Mouse (Mus musculus): ENCODE measurements around the gene Olfr1411. TPM values are rescaled to one million over a fixed set of nuclear protein-coding genes. Genes with fewer than 3 reads are reported as not detected.

Gene Olfr1411
- total and polyA plus RNA-seq, 3 experiments = not detected

DNA sequence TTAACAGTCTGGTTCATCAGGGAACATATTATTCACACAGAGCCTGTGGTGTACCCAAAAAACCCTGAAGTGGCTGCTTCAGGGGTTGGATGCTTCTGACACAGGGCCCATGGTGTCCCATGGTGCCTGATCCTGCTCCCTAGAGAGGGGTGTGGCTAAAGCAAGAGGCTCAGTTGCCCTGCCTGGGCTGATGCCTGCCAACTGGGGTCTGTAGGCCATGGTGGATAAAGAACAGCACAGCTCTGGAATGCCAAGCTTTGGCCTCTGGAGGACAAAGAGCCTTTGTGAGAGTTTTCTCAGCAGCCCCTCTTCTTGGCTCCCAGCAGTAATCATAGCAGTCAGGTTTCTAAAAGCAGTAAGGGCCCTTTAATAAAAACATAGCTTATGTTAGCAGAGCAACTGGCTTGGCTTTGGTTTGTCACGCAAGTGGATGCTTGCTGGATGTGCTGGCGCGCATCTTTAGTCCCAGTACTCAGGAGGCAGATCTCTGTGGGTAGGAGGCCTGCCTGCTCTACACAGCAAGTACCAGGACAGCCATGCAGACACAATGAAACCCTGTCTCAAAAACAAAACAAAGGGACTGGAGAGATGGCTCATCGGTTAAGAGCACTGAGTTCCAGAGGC is 40.9 kb downstream of the Olfr1411 start:
- TF ChIP-seq ZNF384 (IDR thresholded peaks at IDR 0.05; ENCODE audit: low read depth, low read length) (no peak), USF1 (IDR thresholded peaks at IDR 0.05; ENCODE audit: low read depth, low read length) (no peak), MXI1 (IDR thresholded peaks at IDR 0.05; ENCODE audit: low read depth, low read length) (no peak), UBTF (IDR thresholded peaks at IDR 0.05; ENCODE audit: low read depth, low read length) (no peak), MEF2A (IDR thresholded peaks at IDR 0.05; ENCODE audit: borderline replicate concordance, low read depth, low read length) (no peak), CTCF (conservative IDR thresholded peaks at IDR 0.05 in 1 of 2, IDR thresholded peaks at IDR 0.05 in 1 of 2; ENCODE audit: low read depth in 2 of 2, low read length in 2 of 2) (no peak), MAX (IDR thresholded peaks at IDR 0.05; ENCODE audit: low read length) (no peak), RAD21 (IDR thresholded peaks at IDR 0.05; ENCODE audit: low read depth, low read length) (no peak), MAFK (IDR thresholded peaks at IDR 0.05; ENCODE audit: insufficient replicate concordance, low read length) (no peak), MAZ (IDR thresholded peaks at IDR 0.05; ENCODE audit: low read depth, low read length) (no peak), GABPA (IDR thresholded peaks at IDR 0.05; ENCODE audit: insufficient replicate concordance, low read depth, low read length) (no peak), POLR2A (IDR thresholded peaks at IDR 0.05; ENCODE audit: low read depth, low read length) (no peak)
- Histone ChIP-seq H3K9me3 (replicated peaks; ENCODE audit: low read length) (no peaks in the 10 kb centered on the region), H3K4me3 (replicated peaks in 1 of 3; ENCODE audit: low read depth in 2 of 3, low read length in 2 of 3, poor library complexity in 1 of 3) (no peak overlapping the region), H3K4me1 (ENCODE audit: control insufficient read depth in 1 of 2, insufficient read depth in 2 of 2) (peaks cover 1 to 7% of the 10 kb centered on the region in 2 experiments; a peak in 3 of 4 replicates), H3K27ac (ENCODE audit: insufficient read depth, low read depth) (no peak overlapping the region), H3K9ac (ENCODE audit: insufficient read depth, low read depth) (no peak overlapping the region), H3K79me2 (replicated peaks; ENCODE audit: control insufficient read depth, extremely low read depth, insufficient read depth, poor library complexity, severe bottlenecking) (0 out of 2 replicates have a peak, but pooled peaks cover 3% of the 10 kb centered on the region), H3K27me3 (replicated peaks) (peaks cover 13% of the 10 kb centered on the region), H3K36me3 (replicated peaks in 1 of 2; ENCODE audit: control insufficient read depth in 1 of 2, insufficient read depth in 1 of 2, low read length in 1 of 2) (peaks cover 35 to 54% of the 10 kb centered on the region in 2 experiments), H3K4me2 (ENCODE audit: insufficient read depth, low read depth, poor library complexity, severe bottlenecking) (no peak overlapping the region)
- DNase-seq (ENCODE audit: extremely low read depth) = no peak
- dilution Hi-C loops (cut with MboI; ENCODE audit: extremely low pct_ligation_motif_present, extremely low pct_unique_long_range_greater_than_20kb, low sequenced_read_pairs) (no loop called here), in situ Hi-C loops (cut with MboI; ENCODE audit: low pct_ligation_motif_present, low pct_unique_long_range_greater_than_20kb, low sequenced_read_pairs) (no loop called here)

DNA sequence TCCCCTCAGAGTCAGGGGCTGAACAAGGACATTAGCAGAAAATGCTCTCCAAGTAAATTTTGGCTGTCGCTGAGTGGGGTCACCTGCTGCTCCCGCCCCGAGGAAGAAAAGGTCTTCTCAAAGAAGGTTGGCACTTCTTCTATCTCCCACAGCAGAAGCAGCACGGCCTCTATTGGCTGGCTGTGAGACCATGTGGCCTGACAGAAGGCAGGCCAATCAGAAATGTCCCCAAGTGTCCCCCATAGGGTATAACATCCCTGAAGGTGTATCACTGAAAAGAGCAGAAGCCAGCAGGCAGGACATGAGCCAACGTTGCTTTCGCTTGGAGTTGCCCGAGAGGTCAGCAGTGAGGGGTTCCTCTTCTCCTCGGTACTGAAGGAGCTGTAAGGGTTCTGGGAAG is 41.8 kb downstream of the Olfr1411 start:
- in situ Hi-C loops (cut with MboI; ENCODE audit: low pct_ligation_motif_present, low pct_unique_long_range_greater_than_20kb, low sequenced_read_pairs) (no loop called here), dilution Hi-C loops (cut with MboI; ENCODE audit: extremely low pct_ligation_motif_present, extremely low pct_unique_long_range_greater_than_20kb, low sequenced_read_pairs) (no loop called here)
- Histone ChIP-seq H3K4me2 (ENCODE audit: insufficient read depth, low read depth, poor library complexity, severe bottlenecking) (no peak overlapping the region), H3K36me3 (replicated peaks in 1 of 2; ENCODE audit: control insufficient read depth in 1 of 2, insufficient read depth in 1 of 2, low read length in 1 of 2) (peaks cover 35 to 56% of the 10 kb centered on the region in 2 experiments), H3K9ac (ENCODE audit: insufficient read depth, low read depth) (no peak overlapping the region), H3K79me2 (replicated peaks; ENCODE audit: control insufficient read depth, extremely low read depth, insufficient read depth, poor library complexity, severe bottlenecking) (peaks cover 12% of the 10 kb centered on the region), H3K9me3 (replicated peaks; ENCODE audit: low read length) (no peaks in the 10 kb centered on the region), H3K4me1 (ENCODE audit: control insufficient read depth in 1 of 2, insufficient read depth in 2 of 2) (peaks cover 8 to 16% of the 10 kb centered on the region in 2 experiments), H3K4me3 (replicated peaks in 1 of 3; ENCODE audit: low read depth in 2 of 3, low read length in 2 of 3, poor library complexity in 1 of 3) (no peak overlapping the region), H3K27me3 (replicated peaks) (peaks cover 5% of the 10 kb centered on the region), H3K27ac (ENCODE audit: insufficient read depth, low read depth) (no peak overlapping the region)
- no peak for DNase-seq (ENCODE audit: extremely low read depth)
- no peak for TF ChIP-seq TCF12 (IDR thresholded peaks at IDR 0.05; ENCODE audit: low read depth, low read length)
- no peak for TF ChIP-seq ZKSCAN1 (IDR thresholded peaks at IDR 0.05; ENCODE audit: borderline replicate concordance, low read depth, low read length)
- no peak for TF ChIP-seq JUN (IDR thresholded peaks at IDR 0.05; ENCODE audit: insufficient read depth, low read depth, low read length)
- no peak for TF ChIP-seq RAD21 (IDR thresholded peaks at IDR 0.05; ENCODE audit: low read depth, low read length)
- TF ChIP-seq HCFC1 (IDR thresholded peaks at IDR 0.05; ENCODE audit: low read depth, low read length) = no peak
- TF ChIP-seq ETS1 (conservative IDR thresholded peaks at IDR 0.05; ENCODE audit: low read depth, low read length) = no peak
- TF ChIP-seq TBP (conservative IDR thresholded peaks at IDR 0.05; ENCODE audit: low read depth, low read length) = no peak
- no peak for TF ChIP-seq ELF1 (IDR thresholded peaks at IDR 0.05; ENCODE audit: low read depth, low read length)
- no peak for TF ChIP-seq PAX5 (IDR thresholded peaks at IDR 0.05; ENCODE audit: low read length)
- TF ChIP-seq USF2 (conservative IDR thresholded peaks at IDR 0.05; ENCODE audit: low read depth, low read length) = no peak
- no peak for TF ChIP-seq ZMIZ1 (IDR thresholded peaks at IDR 0.05; ENCODE audit: low read depth, low read length)
- TF ChIP-seq UBTF (IDR thresholded peaks at IDR 0.05; ENCODE audit: low read depth, low read length) = no peak
- no peak for TF ChIP-seq NRF1 (IDR thresholded peaks at IDR 0.05; ENCODE audit: low read depth, low read length)
- TF ChIP-seq POLR2A (IDR thresholded peaks at IDR 0.05; ENCODE audit: low read depth, low read length) = no peak
- no peak for TF ChIP-seq GABPA (IDR thresholded peaks at IDR 0.05; ENCODE audit: insufficient replicate concordance, low read depth, low read length)
- no peak for TF ChIP-seq JUND (conservative IDR thresholded peaks at IDR 0.05; ENCODE audit: low read depth, low read length)
- no peak for TF ChIP-seq MAX (IDR thresholded peaks at IDR 0.05; ENCODE audit: low read length)
- no peak for TF ChIP-seq CTCF (conservative IDR thresholded peaks at IDR 0.05 in 1 of 2, IDR thresholded peaks at IDR 0.05 in 1 of 2; ENCODE audit: low read depth in 2 of 2, low read length in 2 of 2)

Measured in CH12.LX (cell line).